Mouse (Mus musculus): Measurements from ENCODE around the gene Mvb12a. TPM values are rescaled to one million over a fixed set of nuclear protein-coding genes. Genes with fewer than 3 reads are reported as not detected.

Gene Mvb12a
- polyA plus RNA-seq, 1 experiment from 2014 or later: 71.3 TPM

- Histone ChIP-seq H3K4me3 (replicated peaks) (no peak overlapping the region), H3K9me3 (replicated peaks) (no peaks in the 10 kb centered on the region), H3K9ac (replicated peaks) (no peak overlapping the region), H3K27me3 (replicated peaks) (peaks cover 47% of the 10 kb centered on the region), H3K4me2 (no peak overlapping the region), H3K4me1 (peaks cover 10% of the 10 kb centered on the region), H3K36me3 (no peaks in the 10 kb centered on the region), H3K27ac (replicated peaks) (no peak overlapping the region)
- WGBS: 91% methylated on average over 2 of the region's 2 CpGs
- no peak for ATAC-seq (ENCODE audit: low FRiP score)
Observed at GRCm38 (mm10) chr8:71554644-71555043, 11.9 kb downstream of the Mvb12a start.

GRCm38 (mm10) chr8:71558071-71558957 lies 15.6 kb downstream of the Mvb12a start, which contains the start of gene Tmem221:
Gene Tmem221 (minus strand): TSS chr8:71558871.
- no peak within 1 kb of the TSS for H3K9ac ChIP-seq (replicated peaks)
- WGBS: 4% methylated on average over 70 of the region's 70 CpGs

GRCm38 (mm10) chr8:71558958-71559690 lies 16.4 kb downstream of the Mvb12a start:
- no peaks in the 10 kb centered on the region for H3K9me3 ChIP-seq (replicated peaks)
- ATAC-seq (ENCODE audit: low FRiP score): no peak
- peaks cover 88% of the 10 kb centered on the region for H3K27me3 ChIP-seq (replicated peaks)
- no peak overlapping the region for H3K9ac ChIP-seq (replicated peaks)
- peaks cover 19% of the 10 kb centered on the region for H3K4me1 ChIP-seq
- 2% methylated on average over 24 of the region's 24 CpGs for whole genome bisulfite sequencing
- peak overlapping the region; percentile 49 for H3K4me2 ChIP-seq
- H3K27ac ChIP-seq (replicated peaks): no peak overlapping the region
- no peaks in the 10 kb centered on the region for H3K36me3 ChIP-seq
- peak overlapping the region; percentile 17 for H3K4me3 ChIP-seq (replicated peaks)

More at GRCm38 (mm10) chr8:71558071-71558957, 15.6 kb downstream of the Mvb12a start, which contains the start of gene Tmem221:
- H3K4me3 ChIP-seq (replicated peaks): peak within 1 kb of the TSS; percentile 17
- H3K36me3 ChIP-seq: no peaks in the 10 kb centered on the region
- no peak within 1 kb of the TSS for H3K27ac ChIP-seq (replicated peaks)
- H3K4me1 ChIP-seq: peaks cover 19% of the 10 kb centered on the region
- H3K9me3 ChIP-seq (replicated peaks): no peaks in the 10 kb centered on the region
- H3K27me3 ChIP-seq (replicated peaks): peaks cover 82% of the 10 kb centered on the region
- peak within 1 kb of the TSS; percentile 49 for H3K4me2 ChIP-seq
- ATAC-seq (ENCODE audit: low FRiP score): no peak

- WGBS: 86% methylated on average over 3 of the region's 3 CpGs
- no peak for ATAC-seq (ENCODE audit: low FRiP score)
Observed at GRCm38 (mm10) chr8:71560071-71560470, 17.3 kb downstream of the Mvb12a start.

GRCm38 (mm10) chr8:71560765-71561164 lies 18.0 kb downstream of the Mvb12a start:
- no peaks in the 10 kb centered on the region for H3K9me3 ChIP-seq (replicated peaks)
- H3K27ac ChIP-seq (replicated peaks): no peak overlapping the region
- H3K4me2 ChIP-seq: no peak overlapping the region
- H3K36me3 ChIP-seq: no peaks in the 10 kb centered on the region
- H3K4me1 ChIP-seq: peaks cover 19% of the 10 kb centered on the region
- no peak overlapping the region for H3K9ac ChIP-seq (replicated peaks)
- 85% methylated on average over 5 of the region's 5 CpGs for WGBS
- no peak for ATAC-seq (ENCODE audit: low FRiP score)
- H3K4me3 ChIP-seq (replicated peaks): no peak overlapping the region
- peaks cover 85% of the 10 kb centered on the region for H3K27me3 ChIP-seq (replicated peaks)

More at GRCm38 (mm10) chr8:71560071-71560470, 17.3 kb downstream of the Mvb12a start:
- Histone ChIP-seq H3K9ac (replicated peaks) (no peak overlapping the region), H3K27ac (replicated peaks) (no peak overlapping the region), H3K4me1 (peaks cover 19% of the 10 kb centered on the region), H3K36me3 (no peaks in the 10 kb centered on the region), H3K9me3 (replicated peaks) (no peaks in the 10 kb centered on the region), H3K4me2 (no peak overlapping the region), H3K4me3 (replicated peaks) (no peak overlapping the region), H3K27me3 (replicated peaks) (peaks cover 92% of the 10 kb centered on the region)

GRCm38 (mm10) chr8:71561401-71561800 lies 18.7 kb downstream of the Mvb12a start:
- Histone ChIP-seq H3K36me3 (no peaks in the 10 kb centered on the region), H3K4me3 (replicated peaks) (no peak overlapping the region), H3K4me1 (peaks cover 19% of the 10 kb centered on the region), H3K9ac (replicated peaks) (no peak overlapping the region), H3K27ac (replicated peaks) (no peak overlapping the region), H3K4me2 (no peak overlapping the region), H3K9me3 (replicated peaks) (no peaks in the 10 kb centered on the region), H3K27me3 (replicated peaks) (peaks cover 85% of the 10 kb centered on the region)
- peak; percentile 34; the same call in 1 of the 2 replicates for ATAC-seq (ENCODE audit: low FRiP score)
- WGBS: 4% methylated on average over 15 of the region's 15 CpGs

- H3K27ac ChIP-seq (replicated peaks): no peak overlapping the region
- H3K4me3 ChIP-seq (replicated peaks): peak overlapping the region; percentile 32
- H3K4me2 ChIP-seq: peak overlapping the region; percentile 56
- H3K9me3 ChIP-seq (replicated peaks): no peaks in the 10 kb centered on the region
- H3K4me1 ChIP-seq: peaks cover 19% of the 10 kb centered on the region
- peaks cover 80% of the 10 kb centered on the region for H3K27me3 ChIP-seq (replicated peaks)
- H3K9ac ChIP-seq (replicated peaks): peak overlapping the region; percentile 37
- WGBS: under 1% methylated on average over 33 of the region's 33 CpGs
- H3K36me3 ChIP-seq: no peaks in the 10 kb centered on the region
- ATAC-seq (ENCODE audit: low FRiP score): peak; percentile 51; the same call in 1 of the 2 replicates
Observed at GRCm38 (mm10) chr8:71562751-71563150, 20.0 kb downstream of the Mvb12a start.

- Histone ChIP-seq H3K9ac (replicated peaks) (no peak overlapping the region), H3K4me1 (peaks cover 21% of the 10 kb centered on the region), H3K4me2 (no peak overlapping the region), H3K27ac (replicated peaks) (no peak overlapping the region), H3K9me3 (replicated peaks) (no peaks in the 10 kb centered on the region), H3K36me3 (no peaks in the 10 kb centered on the region), H3K4me3 (replicated peaks) (no peak overlapping the region), H3K27me3 (replicated peaks) (peaks cover 68% of the 10 kb centered on the region)
- WGBS: 88% methylated on average over 4 of the region's 4 CpGs
- no peak for ATAC-seq (ENCODE audit: low FRiP score)
Observed at GRCm38 (mm10) chr8:71563992-71564391, 21.3 kb downstream of the Mvb12a start.

GRCm38 (mm10) chr8:71566501-71566900 lies 23.8 kb downstream of the Mvb12a start, which contains the start of gene Nxnl1:
Gene Nxnl1 (minus strand): TSS chr8:71566601.
- H3K4me3 ChIP-seq (replicated peaks): no peak within 1 kb of the TSS
- peaks cover 34% of the 10 kb centered on the region for H3K4me1 ChIP-seq
- no peak within 1 kb of the TSS for H3K4me2 ChIP-seq
- no peak within 1 kb of the TSS for H3K9ac ChIP-seq (replicated peaks)
- no peak within 1 kb of the TSS for H3K27ac ChIP-seq (replicated peaks)
- peaks cover 44% of the 10 kb centered on the region for H3K27me3 ChIP-seq (replicated peaks)
- ATAC-seq (ENCODE audit: low FRiP score): no peak
- H3K36me3 ChIP-seq: no peaks in the 10 kb centered on the region
- no peaks in the 10 kb centered on the region for H3K9me3 ChIP-seq (replicated peaks)
- WGBS: 72% methylated on average over 3 of the region's 3 CpGs

GRCm38 (mm10) chr8:71567587-71567986 lies 24.9 kb downstream of the Mvb12a start:
- no peak overlapping the region for H3K9ac ChIP-seq (replicated peaks)
- no peaks in the 10 kb centered on the region for H3K36me3 ChIP-seq
- no peak overlapping the region for H3K27ac ChIP-seq (replicated peaks)
- WGBS: 74% methylated on average over 7 of the region's 7 CpGs
- no peak for ATAC-seq (ENCODE audit: low FRiP score)
- peaks cover 43% of the 10 kb centered on the region for H3K4me1 ChIP-seq
- peaks cover 33% of the 10 kb centered on the region for H3K27me3 ChIP-seq (replicated peaks)
- no peak overlapping the region for H3K4me3 ChIP-seq (replicated peaks)
- H3K9me3 ChIP-seq (replicated peaks): no peaks in the 10 kb centered on the region
- H3K4me2 ChIP-seq: no peak overlapping the region

GRCm38 (mm10) chr8:71568387-71568937 lies 25.7 kb downstream of the Mvb12a start, which contains the start of gene Slc27a1:
Gene Slc27a1 (plus strand): TSS chr8:71568882.
- 15% methylated on average over 13 of the region's 13 CpGs for WGBS
- H3K27me3 ChIP-seq (replicated peaks): peaks cover 25% of the 10 kb centered on the region
- peak within 1 kb of the TSS; percentile 88 for H3K4me2 ChIP-seq
- no peaks in the 10 kb centered on the region for H3K9me3 ChIP-seq (replicated peaks)
- H3K36me3 ChIP-seq: no peaks in the 10 kb centered on the region
- peak within 1 kb of the TSS; percentile 84 for H3K9ac ChIP-seq (replicated peaks)
- H3K4me1 ChIP-seq: peaks cover 42% of the 10 kb centered on the region
- ATAC-seq (ENCODE audit: low FRiP score): peak; percentile 1; the same call in 1 of the 2 replicates
- peak within 1 kb of the TSS; percentile 92 for H3K27ac ChIP-seq (replicated peaks)
- H3K4me3 ChIP-seq (replicated peaks): peak within 1 kb of the TSS; percentile 69

All from neural tube, embryonic 15.5 days (tissue).